Mouse (Mus musculus) neutrophil, adult 5-6 weeks (primary cell): ENCODE measurements around the gene Vkorc1. TPM values are rescaled to one million over a fixed set of nuclear protein-coding genes. Genes with fewer than 3 reads are reported as not detected.

Experiments used
- total RNA-seq: library from RNA; stranded (forward); fragments of 200-1000 nt; gene quantifications from 2 replicates; pipeline ENCODE4 v1.2.3, GENCODE M21; 2017

Vkorc1 gene
- total RNA-seq, 1 experiment from 2014 or later: 8.5 TPM

Other genes starting within 250 kb of the Vkorc1 start
- gene Bcl7c, start 186.7 kb downstream of the Vkorc1 start, total RNA-seq: 11.6 and 17.4 TPM in 2 replicates
- not detected in 2 replicates for gene Ctf1, start 182.9 kb downstream of the Vkorc1 start, total RNA-seq
- gene Ctf2, start 163.5 kb downstream of the Vkorc1 start, total RNA-seq: not detected in 2 replicates
- gene Fbxl19, start 151.1 kb downstream of the Vkorc1 start, total RNA-seq: 9.0 and 9.2 TPM in 2 replicates
- gene Orai3, start 125.8 kb downstream of the Vkorc1 start, total RNA-seq: 35.7 and 42.8 TPM in 2 replicates
- gene Setd1a, start 118.9 kb downstream of the Vkorc1 start, total RNA-seq: 14.4 and 16.7 TPM in 2 replicates
- 3.3 and 3.5 TPM in 2 replicates for gene Gm49388, start 110.0 kb downstream of the Vkorc1 start, total RNA-seq
- gene Hsd3b7, start 95.0 kb downstream of the Vkorc1 start, total RNA-seq: 4.4 and 4.5 TPM in 2 replicates
- gene Stx4a, start 71.3 kb downstream of the Vkorc1 start, total RNA-seq: 93.0 and 99.9 TPM in 2 replicates
- not detected in 2 replicates for gene Stx1b, start 71.1 kb downstream of the Vkorc1 start, total RNA-seq
- gene Zfp646, start 19.4 kb downstream of the Vkorc1 start, total RNA-seq: 93.1 and 93.5 TPM in 2 replicates
- gene Zfp668, start 18.8 kb downstream of the Vkorc1 start, total RNA-seq: 6.2 and 12.5 TPM in 2 replicates
- gene Prss53, start 4.6 kb downstream of the Vkorc1 start, total RNA-seq: not detected in 2 replicates
- gene Gm21974, start 163 bp downstream of the Vkorc1 start, total RNA-seq: not detected in 2 replicates
- gene Bckdk, start 8.5 kb upstream of the Vkorc1 start, total RNA-seq: 9.6 and 11.6 TPM in 2 replicates
- gene Kat8, start 16.9 kb upstream of the Vkorc1 start, total RNA-seq: 50.2 and 71.2 TPM in 2 replicates
- 0.25 and 1.3 TPM in 2 replicates for gene Prss8, start 34.5 kb upstream of the Vkorc1 start, total RNA-seq
- gene Prss36, start 51.1 kb upstream of the Vkorc1 start, total RNA-seq: 1.2 and 2.0 TPM in 2 replicates
- gene Fus, start 71.8 kb upstream of the Vkorc1 start, total RNA-seq: 121 and 134 TPM in 2 replicates
- gene Pycard, start 98.2 kb upstream of the Vkorc1 start, total RNA-seq: 10.5 and 16.2 TPM in 2 replicates
- 0.70 and 0.86 TPM in 2 replicates for gene Trim72, start 108.3 kb upstream of the Vkorc1 start, total RNA-seq
- gene Itgam, start 167.0 kb upstream of the Vkorc1 start, total RNA-seq: 339 and 346 TPM in 2 replicates
- 23.6 and 30.6 TPM in 2 replicates for gene Gm49368, start 167.1 kb upstream of the Vkorc1 start, total RNA-seq
- 44.3 and 62.5 TPM in 2 replicates for gene Itgax, start 233.9 kb upstream of the Vkorc1 start, total RNA-seq